Mouse (Mus musculus): ENCODE results near the gene Banp. TPM values are rescaled to one million over a fixed set of nuclear protein-coding genes. Genes with fewer than 3 reads are reported as not detected.

Gene Banp
- total RNA-seq, 2 experiments from 2014 or later: 15.6 to 17.4 TPM

DNA sequence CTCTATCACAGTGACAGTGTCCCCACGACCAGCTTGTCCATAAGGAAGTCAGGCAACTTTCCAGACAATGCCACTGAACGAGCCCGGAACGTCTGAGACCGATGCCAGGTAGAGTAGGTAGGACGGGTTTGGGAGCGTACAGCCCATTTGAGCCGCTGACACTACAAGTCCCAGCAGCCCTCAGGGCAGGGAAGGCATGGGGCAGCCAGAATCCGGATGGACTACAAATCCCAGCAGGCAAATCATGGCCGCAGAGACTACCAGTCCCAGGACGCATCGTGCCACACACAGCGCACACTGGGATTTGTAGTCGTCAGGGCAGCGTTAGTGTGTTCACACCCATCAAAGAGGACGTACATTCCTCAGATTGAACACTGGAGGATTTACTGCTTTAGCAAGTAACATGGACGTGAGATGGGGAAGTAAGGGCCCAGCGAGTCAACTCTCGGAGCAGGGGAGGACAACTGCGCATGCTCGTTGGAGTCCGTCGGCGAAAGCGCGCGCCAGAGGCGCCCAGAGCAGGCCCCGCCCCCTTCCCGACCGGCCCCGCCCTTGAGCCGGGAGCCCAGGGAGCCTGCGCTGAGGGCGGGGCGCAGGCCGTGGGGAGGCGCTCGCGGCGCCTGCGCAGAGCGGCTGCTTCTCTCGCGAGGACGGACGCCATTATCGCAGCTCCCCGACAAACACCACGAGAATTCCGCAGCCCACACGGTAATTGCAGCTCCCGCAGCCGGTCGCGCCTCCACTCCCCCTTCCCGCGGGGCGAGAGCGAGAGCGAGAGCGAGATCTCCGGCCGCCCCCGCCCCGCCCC, 595 bp downstream of the Banp start:
- DNase-seq (ENCODE audit: low spot score in 2 of 2): peak; percentile 98 to 99

DNA sequence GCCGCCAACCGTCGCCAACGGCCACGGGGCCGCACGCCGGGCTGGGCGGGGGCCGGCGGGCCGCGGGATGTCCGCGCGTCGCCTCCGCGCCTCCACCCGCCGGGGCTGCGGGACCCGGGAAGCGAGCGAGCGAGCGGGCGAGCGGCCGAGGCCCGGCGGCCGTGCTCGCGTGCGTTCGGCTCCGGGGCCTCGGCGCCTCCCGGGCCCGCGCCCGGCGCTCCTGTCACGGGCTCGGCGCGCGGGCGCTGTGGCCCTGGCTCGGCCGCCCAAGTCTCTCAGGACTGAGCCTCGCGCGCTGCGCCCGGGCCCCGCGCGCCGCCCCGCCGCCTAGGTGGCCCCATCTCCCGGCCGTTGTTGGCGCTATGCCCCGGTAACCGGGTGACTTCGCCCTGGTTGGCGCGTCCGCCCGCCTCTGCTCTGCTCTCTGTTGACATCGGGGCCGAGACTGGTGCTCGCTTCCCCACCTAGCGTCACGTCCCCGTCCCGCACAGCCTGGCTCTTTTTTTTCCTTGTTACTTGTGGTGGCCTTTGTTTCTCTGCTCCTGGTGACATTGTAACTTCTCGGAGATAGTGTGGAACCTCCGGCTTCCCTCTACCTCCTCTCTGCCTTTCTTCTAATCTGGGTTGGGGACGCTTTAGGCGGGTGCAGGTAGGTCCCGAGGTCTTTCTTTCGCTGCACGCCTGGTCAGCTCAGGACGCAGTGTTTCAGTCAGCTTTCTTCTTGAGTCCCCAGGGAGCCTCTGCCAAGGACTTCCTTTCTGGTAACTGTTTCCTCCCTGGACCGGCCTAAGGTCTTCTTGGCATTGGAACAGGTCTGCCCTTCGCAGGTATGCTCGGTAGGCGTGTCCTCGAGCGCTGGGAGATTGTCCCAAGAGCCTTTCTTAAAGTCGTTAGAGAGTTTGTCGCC, 1.5 kb downstream of the Banp start:
- peak; percentile 70 to 80 for DNase-seq (ENCODE audit: low spot score in 2 of 2)

DNA sequence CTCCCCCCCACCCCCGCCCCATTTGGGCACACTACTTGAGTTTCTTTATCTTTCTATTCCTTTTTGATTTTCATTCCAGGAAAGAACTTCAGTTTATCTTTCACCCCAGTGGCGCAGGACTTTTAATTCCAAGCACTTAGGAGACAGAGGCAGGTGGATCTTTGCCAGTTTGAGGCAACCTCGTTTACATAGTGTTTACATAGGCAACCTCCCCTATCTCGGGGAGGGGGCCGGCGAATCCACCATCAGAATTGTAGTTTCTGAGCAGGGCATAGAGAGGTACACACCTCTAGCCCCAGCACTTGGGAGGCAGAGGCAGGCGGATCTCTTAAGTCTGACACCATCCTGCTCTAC, 2.1 kb downstream of the Banp start:
- no peak for DNase-seq (ENCODE audit: low spot score in 2 of 2)

DNA sequence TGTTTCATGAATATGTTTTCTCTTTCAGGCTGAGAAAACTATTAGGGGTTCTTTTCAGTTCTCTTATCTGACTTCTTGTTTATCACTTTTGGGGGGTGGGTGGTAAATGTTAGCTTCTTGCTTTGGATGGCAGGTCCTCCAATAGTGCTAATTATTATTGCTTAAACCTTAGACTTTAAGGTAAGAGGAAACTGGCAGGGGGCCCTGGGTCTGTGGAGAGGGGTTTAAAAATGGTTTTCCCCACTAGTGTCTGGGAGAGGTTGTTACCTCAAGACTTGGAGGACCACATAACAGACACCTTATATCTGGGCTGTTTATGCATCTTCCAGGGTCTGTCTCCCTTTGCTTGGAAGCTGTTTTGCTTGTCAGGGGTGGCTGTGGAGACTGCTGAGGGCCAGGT, 2.6 kb downstream of the Banp start:
- DNase-seq (ENCODE audit: low spot score in 2 of 2): no peak

DNA sequence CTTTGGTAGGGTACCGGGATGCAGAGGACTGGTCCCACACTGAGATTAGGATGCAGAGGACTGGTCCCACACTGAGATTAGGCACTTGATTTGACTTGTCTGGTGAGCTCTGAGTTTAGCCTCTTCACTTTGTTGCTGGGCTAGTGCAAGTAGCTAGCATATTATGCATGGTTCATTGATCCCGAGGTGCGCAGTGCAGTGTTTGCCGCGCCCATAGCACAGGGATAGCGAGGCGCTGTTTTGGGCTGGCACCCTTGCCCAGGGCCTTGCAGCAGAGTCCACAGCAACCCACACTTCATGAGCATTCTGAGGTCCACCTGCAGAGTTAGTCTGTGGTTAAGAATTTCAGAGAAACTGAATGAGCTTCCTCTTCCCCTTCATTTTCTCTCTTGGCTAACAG, 3.2 kb downstream of the Banp start:
- DNase-seq (ENCODE audit: low spot score in 2 of 2): no peak

DNA sequence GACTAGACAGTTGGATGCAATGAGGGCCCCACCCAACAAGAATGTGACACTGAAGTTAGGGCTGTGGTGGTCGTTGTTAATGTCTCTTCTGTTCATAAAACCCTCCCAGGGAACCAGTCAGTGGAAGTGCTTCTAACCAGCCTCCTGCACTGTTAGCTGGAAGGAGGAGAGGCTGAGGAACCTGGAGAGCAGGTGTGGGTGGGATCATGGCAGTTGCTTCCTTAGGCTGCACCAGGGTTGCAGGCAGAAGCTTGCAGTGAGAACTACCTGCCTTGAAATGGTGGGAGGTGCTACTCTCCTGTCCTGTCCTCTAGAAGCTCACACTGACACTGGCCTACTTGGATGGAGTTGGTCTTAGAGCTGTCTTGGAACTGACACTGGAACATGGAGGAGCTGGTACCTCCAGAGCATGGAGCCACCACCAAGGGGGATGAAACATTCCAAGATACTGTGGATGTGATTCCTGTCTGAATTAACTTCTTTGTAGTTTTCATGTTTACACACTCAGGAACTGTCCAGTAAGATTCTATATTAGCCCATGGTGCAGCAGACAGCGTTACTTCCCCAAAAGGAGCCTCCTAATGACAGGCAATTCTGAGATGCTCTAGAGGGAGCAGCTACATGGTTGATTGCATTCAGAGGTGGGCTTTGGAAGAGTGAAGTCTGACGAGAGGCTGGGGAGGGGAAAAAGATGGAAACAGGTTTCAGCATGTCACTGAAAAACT, 4.4 kb downstream of the Banp start:
- DNase-seq (ENCODE audit: low spot score in 2 of 2): no peak

DNA sequence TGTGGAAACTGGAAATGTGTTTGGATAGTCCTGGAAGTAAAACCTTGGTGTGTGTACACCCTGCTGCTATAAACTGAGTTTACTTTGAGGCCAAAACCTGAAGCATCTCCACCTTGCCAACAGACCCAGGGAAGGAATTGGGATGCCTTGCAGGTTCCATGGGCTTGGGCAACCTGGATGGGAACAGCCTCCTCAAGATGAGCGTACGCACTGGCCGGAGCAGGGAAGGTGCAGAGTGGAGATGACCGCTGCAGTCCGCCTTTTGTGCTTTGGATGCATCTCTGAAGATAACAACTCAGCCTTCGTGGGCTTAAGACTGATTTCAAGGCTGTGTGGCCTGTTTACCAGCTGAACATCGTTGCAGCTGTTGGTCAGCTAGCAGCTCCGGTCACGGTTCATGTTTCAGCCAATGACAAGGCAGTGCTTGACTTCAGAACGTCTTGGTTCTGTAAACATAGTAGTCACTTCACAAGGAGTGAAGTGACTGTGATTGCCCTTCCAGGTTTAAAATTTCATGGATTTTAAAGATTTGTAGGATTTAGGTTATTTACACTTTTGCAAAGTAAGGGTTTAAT, 5.5 kb downstream of the Banp start:
- DNase-seq (ENCODE audit: low spot score in 2 of 2): no peak

DNA sequence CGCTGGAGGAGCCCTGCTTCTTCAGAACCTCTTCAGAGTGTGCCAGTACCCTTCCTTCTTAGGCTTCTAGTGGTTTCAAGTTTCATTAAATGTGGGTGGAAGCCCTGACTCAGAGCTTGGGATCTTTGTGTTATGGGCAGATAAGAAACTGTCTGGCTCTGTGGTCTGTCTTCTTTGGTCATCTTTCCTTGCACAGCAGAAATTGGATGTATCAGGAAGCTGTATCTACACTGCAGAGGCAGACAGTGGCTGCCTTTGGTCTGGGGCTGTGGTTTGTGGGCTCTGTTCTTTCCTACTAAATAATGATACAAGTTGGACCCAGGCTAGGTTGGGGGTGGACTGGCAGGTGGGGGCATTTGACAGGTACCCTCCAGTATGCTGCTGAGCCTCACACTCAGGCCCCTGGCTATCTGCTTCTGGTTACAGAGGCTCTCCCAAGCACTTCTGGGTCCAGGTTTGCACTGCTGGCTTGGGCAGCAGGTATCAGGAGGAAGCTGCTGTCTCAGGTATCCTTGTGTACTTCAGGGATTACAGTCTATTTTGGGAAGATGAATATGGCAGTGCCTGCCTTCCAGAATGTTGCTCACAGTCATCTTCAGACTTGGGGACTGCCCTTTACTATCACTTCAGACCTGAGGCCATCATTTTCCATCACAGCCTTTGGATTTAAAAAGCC, 6.4 kb downstream of the Banp start:
- DNase-seq (ENCODE audit: low spot score in 2 of 2): no peak

DNA sequence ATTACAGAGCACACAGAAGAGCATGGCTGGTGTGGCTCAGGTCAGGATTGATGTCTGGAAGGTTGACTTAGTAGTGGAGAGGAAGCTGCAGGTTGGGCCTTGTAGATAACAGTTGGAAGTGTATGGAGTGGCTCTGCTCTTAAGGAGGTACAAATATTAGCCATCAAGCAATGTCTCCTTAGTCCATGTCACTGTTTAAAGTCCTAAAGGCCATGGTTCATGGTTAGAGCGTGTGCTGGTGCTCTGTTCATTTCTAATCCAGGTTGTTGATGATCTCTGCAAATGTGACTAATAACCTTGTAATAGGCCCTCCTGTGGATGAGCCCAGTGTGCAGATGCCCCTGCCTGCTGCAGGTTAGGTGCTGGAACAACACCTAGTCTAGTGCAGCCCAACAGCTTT, 8.8 kb downstream of the Banp start:
- DNase-seq (ENCODE audit: low spot score in 2 of 2): no peak

DNA sequence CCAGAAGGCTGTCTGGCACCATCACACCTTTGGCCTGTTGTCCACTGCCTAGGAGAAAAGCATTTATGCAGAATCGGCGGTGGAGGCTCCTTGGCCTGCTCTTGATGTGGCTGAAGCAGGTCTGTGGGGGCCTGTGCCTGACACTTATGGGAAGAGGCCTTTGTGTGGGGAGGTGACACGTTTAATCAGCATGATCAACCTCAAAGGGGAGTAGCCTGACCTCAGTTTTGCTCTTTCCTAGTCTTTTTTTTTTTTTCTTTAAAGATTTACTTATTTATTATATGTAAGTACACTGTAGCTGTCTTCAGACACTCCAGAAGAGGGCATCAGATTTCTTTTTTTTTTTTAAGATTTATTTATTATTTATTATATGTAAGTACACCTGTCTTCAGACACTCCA, 13.3 kb downstream of the Banp start:
- no peak for DNase-seq (ENCODE audit: low spot score in 2 of 2)

DNA sequence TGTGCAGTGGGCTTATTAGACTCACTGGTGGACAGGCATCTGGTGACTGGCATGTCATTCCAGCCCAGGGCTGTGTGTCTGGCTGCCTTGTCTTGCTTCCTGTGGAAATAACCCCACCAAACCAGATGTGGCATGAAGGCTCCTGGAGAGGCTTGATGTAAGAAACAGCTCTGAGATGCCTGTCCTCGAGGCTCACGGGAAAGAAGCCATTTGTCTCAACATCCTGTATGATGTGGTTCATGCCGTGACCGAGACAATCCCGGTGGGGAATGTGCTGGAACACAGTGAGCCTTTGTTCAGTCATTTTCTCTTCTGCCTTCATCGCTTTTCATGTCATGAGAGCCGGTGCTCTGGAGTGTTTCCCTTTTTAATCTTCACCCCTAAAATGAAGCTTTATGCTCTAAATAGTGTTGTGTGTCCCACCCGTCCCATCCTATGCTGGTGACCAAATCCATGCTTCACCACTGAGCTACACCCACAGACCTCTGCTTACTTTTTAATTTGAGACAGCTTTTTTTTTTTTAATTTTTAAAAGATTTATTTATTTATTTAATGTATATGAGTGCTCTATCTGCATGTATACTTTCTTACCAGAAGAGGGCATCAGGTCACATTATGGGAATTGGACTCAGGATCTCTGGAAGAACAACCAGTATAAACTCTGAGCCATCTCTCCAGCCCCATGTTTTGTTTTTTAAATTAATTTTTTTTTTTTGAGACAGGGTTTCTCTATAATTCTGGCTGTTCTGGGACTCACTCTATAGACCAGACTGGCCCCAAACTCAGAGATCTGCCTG, 15.4 kb downstream of the Banp start:
- DNase-seq (ENCODE audit: low spot score in 2 of 2): peak in 1 of 2 experiments; percentile 26

DNA sequence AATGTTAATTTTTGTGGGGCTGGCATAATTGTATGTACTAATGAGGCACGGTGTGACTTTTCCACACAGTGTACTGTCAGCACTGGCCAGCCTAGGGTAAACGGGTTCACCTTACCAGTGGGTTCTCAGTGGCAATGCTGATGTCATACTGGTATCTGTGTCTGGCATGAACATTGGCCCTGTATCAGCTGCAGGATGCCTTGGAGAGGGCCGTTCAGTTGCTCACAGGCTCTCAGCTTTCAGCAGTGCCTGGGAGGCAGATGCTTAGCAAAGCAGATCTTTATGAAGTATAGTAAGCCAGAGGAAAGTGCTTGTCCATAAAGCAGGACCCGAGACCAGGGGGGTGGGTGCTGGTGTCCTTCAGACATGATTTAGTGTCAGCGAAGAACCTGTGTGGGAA, 16.6 kb downstream of the Banp start:
- DNase-seq (ENCODE audit: low spot score in 2 of 2): no peak

DNA sequence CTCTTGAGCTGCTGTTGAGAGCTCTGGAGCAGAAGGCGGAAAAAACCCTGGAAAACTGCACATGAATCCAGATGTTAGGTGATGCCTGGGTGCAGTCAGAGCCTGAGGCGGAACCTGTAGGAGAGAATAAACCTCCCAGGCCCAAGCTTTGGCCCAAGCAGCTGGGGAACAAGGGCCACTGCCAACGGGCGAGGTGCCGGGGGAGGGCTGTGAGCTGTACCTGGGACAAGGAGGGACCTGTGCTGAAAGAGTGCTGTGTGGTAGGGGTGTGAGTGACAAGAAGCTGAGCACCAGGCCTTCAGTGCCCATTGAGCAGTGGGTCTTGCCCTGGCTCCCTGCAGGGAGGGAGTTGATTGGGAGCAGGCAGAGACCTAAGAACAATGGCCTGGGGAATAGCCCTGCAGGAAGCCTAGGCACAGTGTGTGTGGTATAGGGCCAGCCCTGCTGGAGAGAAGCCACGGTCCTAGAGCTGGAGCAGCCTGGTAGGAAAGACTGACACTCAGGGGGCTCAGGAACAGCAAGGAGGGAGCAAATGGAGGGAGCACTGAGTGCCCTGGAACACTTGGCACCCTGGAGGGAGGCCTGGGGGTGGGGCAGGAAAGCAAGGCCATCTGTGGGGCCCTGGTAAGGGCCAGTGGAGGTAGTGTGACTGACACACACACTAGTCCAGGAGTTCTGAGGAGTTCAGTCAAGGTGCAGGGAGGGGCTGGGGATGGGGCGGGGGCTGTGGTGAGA, 17.3 kb downstream of the Banp start:
- peak in 1 of 2 experiments; percentile 24 for DNase-seq (ENCODE audit: low spot score in 2 of 2)

DNA sequence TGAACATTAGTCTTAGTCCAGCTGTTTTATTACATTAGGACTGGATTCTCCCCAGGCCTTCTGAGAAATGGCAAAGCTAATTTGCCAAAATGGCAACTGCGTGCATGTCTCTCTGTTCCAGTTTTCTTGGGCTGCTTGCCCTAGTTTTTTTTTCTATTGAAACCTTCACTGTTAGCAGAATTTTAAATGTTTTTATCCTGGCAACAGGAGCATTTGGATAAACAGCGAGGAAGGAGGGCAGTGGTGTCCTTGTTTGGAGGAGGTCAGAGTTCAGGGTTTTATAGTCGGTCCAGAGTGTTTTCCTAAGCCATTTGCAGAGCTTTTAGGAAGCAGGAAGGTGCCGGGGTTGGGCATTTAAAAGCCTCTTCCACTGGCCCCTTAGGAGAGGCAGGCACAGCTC, 18.4 kb downstream of the Banp start:
- DNase-seq (ENCODE audit: low spot score in 2 of 2): no peak

DNA sequence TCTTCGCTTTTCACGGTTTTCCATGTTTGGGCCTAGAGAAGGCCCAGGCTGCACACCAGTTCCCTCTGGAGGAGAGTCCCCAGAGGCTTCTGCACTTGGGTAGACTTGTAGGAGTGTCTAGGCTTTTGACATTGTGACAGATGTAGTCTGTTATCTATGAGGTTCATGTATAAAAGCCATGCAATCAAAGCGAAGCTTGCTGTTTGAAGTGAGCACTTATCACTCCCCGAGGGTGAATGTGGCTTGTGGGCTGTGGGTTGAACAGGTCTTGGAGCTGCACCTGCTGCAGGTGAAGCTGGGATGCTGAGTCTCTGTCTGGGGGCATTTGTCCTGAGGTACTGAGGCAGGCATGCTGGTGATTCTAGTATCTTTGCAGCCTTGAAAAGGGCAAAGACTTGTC, 19.0 kb downstream of the Banp start:
- DNase-seq (ENCODE audit: low spot score in 2 of 2): no peak

DNA sequence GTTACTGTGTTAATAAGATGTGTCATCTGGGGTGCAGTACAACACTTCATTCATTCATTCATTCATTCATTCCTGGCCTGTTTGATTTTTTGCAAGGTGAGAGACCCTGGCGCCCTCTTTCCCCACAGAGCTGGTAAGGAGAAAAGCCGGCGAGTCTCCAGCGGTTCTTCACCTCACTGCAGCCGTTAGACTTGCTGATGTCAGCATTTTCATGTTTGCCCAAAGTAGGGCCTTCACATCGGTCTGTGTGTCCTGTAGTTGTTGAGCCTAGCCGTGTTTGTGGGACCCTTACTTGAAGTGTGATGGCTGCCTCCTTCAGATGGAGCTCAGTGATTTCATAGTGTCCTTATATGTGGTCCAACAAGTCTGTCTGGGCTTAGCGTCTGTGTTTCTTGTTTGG, 20.7 kb downstream of the Banp start:
- no peak for DNase-seq (ENCODE audit: low spot score in 2 of 2)

DNA sequence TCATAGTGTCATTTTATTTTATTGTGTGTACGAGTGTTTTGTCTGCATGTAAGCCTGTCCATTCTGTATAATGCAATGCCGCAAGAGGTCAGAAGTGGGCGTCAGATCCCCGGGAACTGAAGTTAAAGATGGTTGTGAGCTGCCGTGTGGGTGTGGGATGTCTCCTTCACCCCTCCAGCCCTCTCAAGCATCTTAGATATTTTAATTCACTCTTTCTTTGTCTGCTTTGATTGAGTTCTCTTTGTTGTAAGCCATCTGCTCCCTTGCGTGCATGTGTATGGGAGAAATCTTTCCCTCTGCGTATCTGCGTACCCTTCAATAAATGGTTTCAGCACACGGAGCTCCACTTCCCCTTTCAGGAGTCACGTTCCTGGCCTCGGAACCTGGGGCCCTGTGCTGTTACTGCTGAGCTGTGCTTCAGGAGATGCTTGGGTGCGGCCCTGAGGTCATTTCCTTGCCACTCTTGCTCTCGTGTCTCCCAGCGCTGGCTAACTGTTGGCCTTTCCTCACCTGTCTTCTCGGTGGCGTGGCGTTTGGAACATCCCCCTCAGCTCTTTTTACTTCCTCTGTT, 22.0 kb downstream of the Banp start:
- DNase-seq (ENCODE audit: low spot score in 2 of 2): no peak

DNA sequence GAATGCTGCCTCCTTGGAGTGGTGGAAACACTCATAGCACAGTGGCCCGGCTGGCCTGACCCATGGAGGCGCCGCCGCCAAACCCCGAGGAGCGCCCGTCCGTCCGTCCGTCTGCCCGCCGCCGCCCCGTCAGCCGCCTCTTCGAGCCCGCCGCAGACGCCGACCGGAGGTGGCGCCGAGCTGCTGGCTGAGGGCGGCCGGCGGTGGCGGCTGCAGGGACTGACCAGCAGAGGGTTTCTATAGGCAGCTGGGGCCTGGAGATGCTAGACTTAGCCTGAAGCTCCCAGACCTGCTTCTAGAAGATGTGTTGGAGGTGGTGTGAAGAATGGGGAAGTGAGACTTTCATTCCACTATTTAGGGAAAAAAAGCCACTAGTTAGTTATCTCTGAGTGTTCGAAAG, 24.4 kb downstream of the Banp start:
- no peak for DNase-seq (ENCODE audit: low spot score in 2 of 2)

Data from gastrocnemius, postnatal 4 days (tissue).